21 mouse cellular contexts compared by ENCODE assay signal in the genomic region with DNA sequence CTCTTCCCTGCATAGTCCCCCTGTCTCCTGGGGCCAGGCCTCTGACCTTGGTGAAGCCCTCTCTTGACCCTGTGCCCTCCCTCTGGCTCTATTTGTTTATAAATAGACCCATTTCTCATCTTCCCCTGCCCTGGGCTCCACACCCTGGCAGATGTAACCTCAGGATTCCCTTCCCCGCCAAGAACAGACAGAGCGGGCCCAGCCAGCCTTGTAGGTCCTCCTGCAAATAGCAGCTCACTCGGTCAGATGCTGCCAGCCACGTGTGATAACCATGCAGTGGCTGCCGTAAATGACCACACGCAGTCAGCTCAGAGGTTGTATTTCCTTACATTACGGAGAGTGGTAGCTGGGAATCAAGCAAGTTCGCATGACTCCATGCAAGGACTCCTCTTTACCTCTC. TPM values are rescaled to one million over a fixed set of nuclear protein-coding genes. Genes with fewer than 3 reads are reported as not detected.
DNase-seq lines count a peak whose midpoint lies in the region; ATAC-seq and TF ChIP-seq lines count a peak whose summit lies in the region.
"Had no signal": no experiment of that assay in that cellular context is flagged by ENCODE, and none has a peak within 500 bp of the region (broad histone marks: within the 10 kb centered on the region; RNA-seq: fewer than 3 reads in every experiment).

No protein-coding gene starts in this region.

- H3K36me3 ChIP-seq in E14TG2a.4 (ENCODE audit: insufficient read depth, low read length): no peaks in the 10 kb centered on the region
- H3K36me3 ChIP-seq: embryonic facial prominence, embryonic 13.5 days; limb, embryonic 12.5 days; liver, embryonic 13.5 days; lung, embryonic 15.5 days; midbrain, embryonic 12.5 days; neural tube, embryonic 13.5 days had no signal

- H3K4me1 ChIP-seq in E14TG2a.4 (replicated peaks; ENCODE audit: low read depth, low read length): peaks cover 15% of the 10 kb centered on the region
- H3K4me1 ChIP-seq: embryonic facial prominence, embryonic 13.5 days; limb, embryonic 12.5 days; liver, embryonic 13.5 days; lung, embryonic 15.5 days; midbrain, embryonic 12.5 days had no signal

- peak overlapping the region; percentile 41 for H3K4me3 ChIP-seq in E14TG2a.4 (replicated peaks; ENCODE audit: low read length)
- H3K4me3 ChIP-seq: embryonic facial prominence, embryonic 13.5 days; left cerebral cortex, adult 2 months; limb, embryonic 12.5 days; liver, embryonic 13.5 days; lung, embryonic 15.5 days; midbrain, embryonic 12.5 days; neural tube, embryonic 13.5 days had no signal

- 0 out of 2 replicates have a peak, but pooled peaks cover 3% of the 10 kb centered on the region for H3K27me3 ChIP-seq in E14TG2a.4 (ENCODE audit: insufficient read depth, low read length)
- H3K27me3 ChIP-seq: embryonic facial prominence, embryonic 13.5 days; limb, embryonic 12.5 days; liver, embryonic 13.5 days; lung, embryonic 15.5 days; midbrain, embryonic 12.5 days had no signal

- no peak for ATAC-seq in megakaryocyte-erythroid progenitor cell, adult 5-6 weeks (replicated peaks; ENCODE audit: low FRiP score, low TSS enrichment, poor library complexity, severe bottlenecking)
- ATAC-seq: CD4-positive, CD25-positive, alpha-beta regulatory T cell, adult 4 months; forebrain, embryonic 14.5 days had no signal

- TF ChIP-seq CTCF in E14TG2a.4 (conservative IDR thresholded peaks at IDR 0.05; ENCODE audit: low read length): no peak

- intact Hi-C loops in heart, postnatal 10 days (cut with DNase I): no loop called here

- no peaks in the 10 kb centered on the region for H3K9me3 ChIP-seq in E14TG2a.4 (ENCODE audit: low read length)
- H3K9me3 ChIP-seq: embryonic facial prominence, embryonic 13.5 days; limb, embryonic 12.5 days; liver, embryonic 13.5 days; lung, embryonic 15.5 days; midbrain, embryonic 12.5 days; neural tube, embryonic 13.5 days had no signal

- peak; percentile 49 for DNase-seq in embryo, embryonic 9.5 days (ENCODE audit: extremely low spot score)
- no peak for DNase-seq in embryo, embryonic 11 days
- peak; percentile 78 for DNase-seq in gastrocnemius, postnatal 25 days
- DNase-seq in heart, postnatal 10 days: peak; percentile 45 to 62
- DNase-seq in right cerebral cortex, adult 18-20 months: no peak
- DNase-seq in spleen, adult 18-20 months: no peak
- DNase-seq: cerebellum, adult 2 months; kidney, adult 8-10 months; kidney, postnatal 25 days; liver, embryonic 13.5 days had no signal

RNA-seq across cellular contexts. Expression of a gene that starts 22.8 kb away (rescaled TPM):
- 100 to 1,000 TPM; 269 to 303 TPM for total RNA-seq in gastrocnemius, postnatal 25 days (2021)
- total RNA-seq in heart, postnatal 10 days (2021): 10 to 100 TPM; 59.4 to 74.8 TPM
- not detected in 2 replicates for total RNA-seq in megakaryocyte-erythroid progenitor cell, adult 5-6 weeks (2014; fragmentation: Nextera tagmentation)
- total RNA-seq in megakaryocyte-erythroid progenitor cell, adult 5-6 weeks (2017): not detected in 2 replicates
- total RNA-seq: MEL had no signal

Comparison
In these comparisons a context has a peak if more than half of its experiments do, and no peak if none do; other contexts are left out.
1. DNase-seq: peak in embryo, embryonic 9.5 days (single experiment), gastrocnemius, postnatal 25 days (single experiment) and heart, postnatal 10 days (2 of 2); none in embryo, embryonic 11 days (single experiment), right cerebral cortex, adult 18-20 months (single experiment) and spleen, adult 18-20 months (0 of 2).
2. RNA of a gene that starts 22.8 kb away (total RNA-seq): 269 to 303 TPM in gastrocnemius, postnatal 25 days and 59.4 to 74.8 TPM in heart, postnatal 10 days; not detected in megakaryocyte-erythroid progenitor cell, adult 5-6 weeks; every median in the first group is over 10 times any median in the second.